Mouse (Mus musculus): Measurements from ENCODE around the gene S100b.

The S100b gene

GRCm38 (mm10) chr10:76260358-76261059, 6.9 kb downstream of the S100b start:
- DNase-seq (ENCODE audit: low spot score): no peak

- no peak for DNase-seq (ENCODE audit: low spot score)
Measured at GRCm38 (mm10) chr10:76261447-76261846, 7.8 kb downstream of the S100b start.

GRCm38 (mm10) chr10:76262431-76262830, 8.8 kb downstream of the S100b start:
- no peak for DNase-seq (ENCODE audit: low spot score)

GRCm38 (mm10) chr10:76271238-76271637, 17.6 kb downstream of the S100b start:
- DNase-seq (ENCODE audit: low spot score): peak; percentile 25

GRCm38 (mm10) chr10:76275256-76275655, 21.6 kb downstream of the S100b start:
- DNase-seq (ENCODE audit: low spot score): no peak

GRCm38 (mm10) chr10:76278541-76279097, 25.0 kb downstream of the S100b start:
- DNase-seq (ENCODE audit: low spot score): no peak

GRCm38 (mm10) chr10:76288268-76288993, 34.8 kb downstream of the S100b start:
- no peak for DNase-seq (ENCODE audit: low spot score)

GRCm38 (mm10) chr10:76289052-76289451, 35.4 kb downstream of the S100b start:
- DNase-seq (ENCODE audit: low spot score): no peak

GRCm38 (mm10) chr10:76289936-76290671, 36.5 kb downstream of the S100b start:
- no peak for DNase-seq (ENCODE audit: low spot score)

- DNase-seq (ENCODE audit: low spot score): no peak
Measured at GRCm38 (mm10) chr10:76293222-76293621, 39.6 kb downstream of the S100b start.

- DNase-seq (ENCODE audit: low spot score): no peak
Measured at GRCm38 (mm10) chr10:76300133-76300532, 46.5 kb downstream of the S100b start.

GRCm38 (mm10) chr10:76306738-76307137, 53.1 kb downstream of the S100b start:
- no peak for DNase-seq (ENCODE audit: low spot score)
